Mouse (Mus musculus): ENCODE results near the gene Atf7ip2.
"Not testable (repeated sequence)": the region's sequence is repeated elsewhere in the genome, so short reads cannot be mapped to it uniquely, and the experiment has no call there.

The Atf7ip2 gene

GRCm38 (mm10) chr16:10192679-10193506 is at the start of gene Atf7ip2:
TSS of gene Atf7ip2 (plus strand) at chr16:10192712.
- no peak for DNase-seq (ENCODE audit: extremely low read depth, insufficient read length, low spot score)

GRCm38 (mm10) chr16:10143166-10143565 is 49.3 kb upstream of the Atf7ip2 start:
- no peak for DNase-seq (ENCODE audit: extremely low read depth, insufficient read length, low spot score)

- no peak for DNase-seq (ENCODE audit: extremely low read depth, insufficient read length, low spot score)
Observed at GRCm38 (mm10) chr16:10147401-10147800, 45.1 kb upstream of the Atf7ip2 start.

- no peak for DNase-seq (ENCODE audit: extremely low read depth, insufficient read length, low spot score)
Observed at GRCm38 (mm10) chr16:10169123-10169905, 23.2 kb upstream of the Atf7ip2 start.

GRCm38 (mm10) chr16:10170005-10170404 is 22.5 kb upstream of the Atf7ip2 start, which contains the start of gene Rpl39l:
TSS of gene Rpl39l (plus strand) at chr16:10170226.
- DNase-seq (ENCODE audit: extremely low read depth, insufficient read length, low spot score), result no peak

- DNase-seq (ENCODE audit: extremely low read depth, insufficient read length, low spot score), result no peak
Observed at GRCm38 (mm10) chr16:10171276-10171675, 21.2 kb upstream of the Atf7ip2 start.

- peak; percentile 24 for DNase-seq (ENCODE audit: extremely low read depth, insufficient read length, low spot score)
Observed at GRCm38 (mm10) chr16:10172179-10172820, 20.2 kb upstream of the Atf7ip2 start.

GRCm38 (mm10) chr16:10187461-10187860 is 5.1 kb upstream of the Atf7ip2 start:
- DNase-seq (ENCODE audit: extremely low read depth, insufficient read length, low spot score), result not testable (repeated sequence)

GRCm38 (mm10) chr16:10208777-10209176 is 16.3 kb downstream of the Atf7ip2 start:
- DNase-seq (ENCODE audit: extremely low read depth, insufficient read length, low spot score), result no peak

GRCm38 (mm10) chr16:10216366-10216765 is 23.9 kb downstream of the Atf7ip2 start:
- DNase-seq (ENCODE audit: extremely low read depth, insufficient read length, low spot score), result not testable (repeated sequence)

- not testable (repeated sequence) for DNase-seq (ENCODE audit: extremely low read depth, insufficient read length, low spot score)
Observed at GRCm38 (mm10) chr16:10217020-10217419, 24.5 kb downstream of the Atf7ip2 start.

- DNase-seq (ENCODE audit: extremely low read depth, insufficient read length, low spot score), result no peak
Observed at GRCm38 (mm10) chr16:10227361-10227760, 34.8 kb downstream of the Atf7ip2 start.

GRCm38 (mm10) chr16:10236601-10237000 is 44.1 kb downstream of the Atf7ip2 start:
- DNase-seq (ENCODE audit: extremely low read depth, insufficient read length, low spot score), result no peak

GRCm38 (mm10) chr16:10253993-10254392 is 61.5 kb downstream of the Atf7ip2 start:
- no peak for DNase-seq (ENCODE audit: extremely low read depth, insufficient read length, low spot score)

- no peak for DNase-seq (ENCODE audit: extremely low read depth, insufficient read length, low spot score)
Observed at GRCm38 (mm10) chr16:10272256-10272655, 79.7 kb downstream of the Atf7ip2 start.

- no peak for DNase-seq (ENCODE audit: extremely low read depth, insufficient read length, low spot score)
Observed at GRCm38 (mm10) chr16:10274465-10274864, 82.0 kb downstream of the Atf7ip2 start.

- DNase-seq (ENCODE audit: extremely low read depth, insufficient read length, low spot score), result not testable (repeated sequence)
Observed at GRCm38 (mm10) chr16:10276778-10277177, 84.3 kb downstream of the Atf7ip2 start.

- peak; percentile 42 for DNase-seq (ENCODE audit: extremely low read depth, insufficient read length, low spot score)
Observed at GRCm38 (mm10) chr16:10280286-10280951, 87.9 kb downstream of the Atf7ip2 start.

GRCm38 (mm10) chr16:10281890-10282289 is 89.4 kb downstream of the Atf7ip2 start:
- DNase-seq (ENCODE audit: extremely low read depth, insufficient read length, low spot score), result no peak

GRCm38 (mm10) chr16:10286513-10287268 is 94.2 kb downstream of the Atf7ip2 start:
- DNase-seq (ENCODE audit: extremely low read depth, insufficient read length, low spot score), result peak; percentile 84
